Mouse (Mus musculus) adrenal gland, adult 8-10 months (tissue): Measurements from ENCODE around the gene Supt16. TPM values are rescaled to one million over a fixed set of nuclear protein-coding genes. Genes with fewer than 3 reads are reported as not detected.

ENCODE experiments used
- DNase-seq: peaks from one replicate; pipeline ENCODE4 v3.0.0; 2022
- total RNA-seq, 4 experiments: library from RNA; stranded (reverse); gene quantifications; 2 replicates each; pipeline ENCODE4 v1.2.4; 2022

Supt16 gene
- total RNA-seq, 4 experiments from 2014 or later: 56.0 to 73.9 (median 61.4) TPM

- DNase-seq: no peak
Observed at GRCm38 (mm10) chr14:52144165-52144564, 53.1 kb downstream of the Supt16 start.

- no peak for DNase-seq
Observed at GRCm38 (mm10) chr14:52141445-52142127, 55.6 kb downstream of the Supt16 start.

DNA sequence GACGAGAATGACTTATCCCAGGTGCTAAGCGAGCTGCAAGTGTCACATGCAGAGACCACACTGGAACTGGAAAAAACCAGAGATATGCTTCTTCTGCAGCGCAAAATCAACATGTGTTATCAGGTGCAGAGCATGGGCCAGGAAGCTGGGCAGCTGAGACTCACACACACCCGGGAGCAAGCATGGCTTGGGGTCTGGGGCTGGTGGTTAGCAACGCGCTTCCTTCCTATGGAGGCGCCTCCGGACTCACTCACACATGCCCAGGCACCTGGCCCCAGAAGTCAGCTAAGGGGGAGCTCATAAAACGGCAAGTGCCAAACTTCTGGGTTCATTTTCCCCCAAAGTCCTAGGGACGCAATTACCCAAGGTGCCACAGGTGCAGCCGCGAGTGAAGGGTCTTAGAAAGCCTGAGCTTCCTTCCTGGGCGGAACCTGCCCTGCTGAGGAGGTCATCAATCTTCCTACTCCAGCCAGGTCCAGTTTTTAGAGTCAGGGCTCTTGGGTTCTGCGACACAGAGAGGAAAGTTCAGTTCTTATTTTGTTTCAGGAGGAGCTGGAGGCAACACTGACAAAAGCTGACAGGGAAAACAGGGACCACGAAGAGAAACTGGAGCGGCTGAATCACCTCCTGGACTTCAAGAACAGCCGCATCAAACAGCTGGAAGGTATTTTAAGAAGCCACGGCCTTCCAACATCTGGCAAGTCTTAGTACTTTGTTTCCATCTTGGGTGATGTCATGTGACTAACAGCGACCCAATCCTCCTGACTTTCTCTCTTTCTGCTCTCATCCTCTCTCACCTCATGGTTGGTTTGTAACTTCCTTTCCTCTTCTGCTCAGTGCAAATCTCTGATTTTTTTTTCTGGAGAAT is 56.4 kb downstream of the Supt16 start:
- DNase-seq: no peak

- DNase-seq: no peak
Observed at GRCm38 (mm10) chr14:52133584-52133983, 63.6 kb downstream of the Supt16 start.

- DNase-seq: no peak
Observed at GRCm38 (mm10) chr14:52124636-52125035, 72.6 kb downstream of the Supt16 start.

- peak; percentile 39 for DNase-seq
Observed at GRCm38 (mm10) chr14:52123918-52124317, 73.3 kb downstream of the Supt16 start.

DNA sequence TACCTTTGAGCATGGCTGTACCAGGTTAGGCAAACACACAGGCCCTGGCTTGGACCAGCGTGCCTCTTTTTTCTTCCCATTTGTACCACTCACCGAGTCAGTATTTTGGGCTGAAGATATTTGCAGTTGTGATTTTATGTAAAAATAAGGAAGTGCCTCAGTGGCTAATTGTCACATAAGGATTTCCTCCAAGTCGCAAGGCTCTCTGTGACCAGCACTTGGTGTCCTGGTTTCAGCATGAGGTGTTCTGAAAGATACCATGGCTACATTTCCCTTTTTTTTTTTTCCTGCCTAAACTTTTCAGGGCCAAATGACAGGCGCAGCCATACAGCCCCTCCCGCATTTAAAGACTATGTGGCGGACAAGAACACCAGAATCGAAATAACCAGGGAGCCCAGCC is 77.0 kb downstream of the Supt16 start:
- DNase-seq: no peak

- DNase-seq: no peak
Observed at GRCm38 (mm10) chr14:52118823-52119608, 78.2 kb downstream of the Supt16 start.

GRCm38 (mm10) chr14:52118456-52118822 is 78.8 kb downstream of the Supt16 start:
- no peak for DNase-seq

GRCm38 (mm10) chr14:52117241-52117640 is 80.0 kb downstream of the Supt16 start:
- DNase-seq: no peak

DNA sequence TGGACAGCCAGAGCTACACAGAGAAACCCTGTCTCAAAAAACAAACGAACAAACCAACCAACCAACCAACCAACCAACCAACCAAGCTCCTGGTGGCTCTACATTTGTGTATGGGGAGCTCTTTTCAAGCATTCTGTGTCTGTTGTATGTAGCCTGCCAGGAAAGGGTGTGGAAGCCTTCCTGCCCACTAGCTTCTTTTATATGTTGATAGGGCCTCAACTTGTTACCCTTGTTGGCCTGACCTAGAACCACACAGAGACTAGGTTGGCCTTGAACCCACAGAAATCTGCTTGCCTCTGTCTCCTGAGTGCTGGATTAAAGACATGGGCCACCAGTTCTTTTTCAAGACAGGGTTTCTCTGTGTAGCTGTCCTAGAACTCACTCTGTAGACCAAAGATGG is 83.1 kb downstream of the Supt16 start:
- DNase-seq: no peak

Other genes starting within 250 kb of the Supt16 start
- gene Arhgef40, start 212.7 kb downstream of the Supt16 start, total RNA-seq: 10 to 100 TPM; 40.7 to 74.9 (median 57.2) TPM
- gene Tmem253, start 181.8 kb downstream of the Supt16 start, total RNA-seq: 1 to 10 TPM; 1.1 to 2.2 (median 1.6) TPM
- 10 to 100 TPM; 52.7 to 86.6 (median 71.6) TPM for gene Zfp219, start 176.7 kb downstream of the Supt16 start, total RNA-seq
- gene Olfr221, start 155.0 kb downstream of the Supt16 start, total RNA-seq: not detected
- 100 to 1,000 TPM; 181 to 335 (median 196) TPM for gene Hnrnpc, start 93.4 kb downstream of the Supt16 start, total RNA-seq
- gene Rpgrip1, start 86.7 kb downstream of the Supt16 start, total RNA-seq: 1 to 10 TPM in 2 of 4 experiments, under 1 TPM in 2; 0.44 to 2.3 (median 1.4) TPM
- 100 to 1,000 TPM in 2 of 4 experiments, 10 to 100 TPM in 2; 82.2 to 142 (median 108) TPM for gene Chd8, start 60.4 kb upstream of the Supt16 start, total RNA-seq
- 10 to 100 TPM; 54.4 to 80.8 (median 70.4) TPM for gene Tox4, start 81.7 kb upstream of the Supt16 start, total RNA-seq
- gene Rab2b, start 82.1 kb upstream of the Supt16 start, total RNA-seq: 10 to 100 TPM; 43.1 to 54.0 (median 48.4) TPM
- gene Mettl3, start 107.7 kb upstream of the Supt16 start, total RNA-seq: 10 to 100 TPM; 39.3 to 66.6 (median 55.2) TPM
- gene Sall2, start 131.3 kb upstream of the Supt16 start, total RNA-seq: 10 to 100 TPM in 2 of 4 experiments, 1 to 10 TPM in 2; 7.3 to 15.2 (median 12.0) TPM
- gene Olfr1513, start 159.0 kb upstream of the Supt16 start, total RNA-seq: not detected
- not detected for gene Olfr1512, start 181.8 kb upstream of the Supt16 start, total RNA-seq
- not detected for gene Olfr1511, start 200.0 kb upstream of the Supt16 start, total RNA-seq
- not detected for gene Olfr1510, start 217.0 kb upstream of the Supt16 start, total RNA-seq
- not detected for gene Olfr1509, start 245.6 kb upstream of the Supt16 start, total RNA-seq